Mouse (Mus musculus) T-helper 2 cell (primary cell): ENCODE measurements around the gene Rps29.

Source experiments
- in situ Hi-C: fragments of 300-600 bp; cut with MboI, MseI; formaldehyde crosslinking; loops from one replicate; pipeline ENCODE4 v1.15.1; 2025; ENCODE audit warnings: high pct_unique_total_duplicates

Rps29 gene

GRCm38 (mm10) chr12:69158765-69159577 is at the start of gene Rps29:
Gene Rps29 (minus strand): TSS chr12:69159186.
- in situ Hi-C loops = loop anchor here (25.0 kb wide), 1 partner anchor 1803 kb away; the partner anchor contains the start of gene Psma3

- in situ Hi-C loops = loop anchor here (5.0 kb wide), 1 partner anchor 89 kb away; the partner anchor contains the start of gene Klhdc2
These were observed 49.5 kb upstream of the Rps29 start for GRCm38 (mm10) chr12:69208520-69208919.

- in situ Hi-C loops = loop anchor here (5.0 kb wide), 1 partner anchor 89 kb away; the partner anchor contains the start of gene Klhdc2
These were observed 48.9 kb upstream of the Rps29 start for GRCm38 (mm10) chr12:69207926-69208325.

- in situ Hi-C loops = loop anchor here (5.0 kb wide), 1 partner anchor 90 kb away; the partner anchor contains the start of gene Klhdc2
These were observed 48.4 kb upstream of the Rps29 start for GRCm38 (mm10) chr12:69207396-69207795.

- in situ Hi-C loops = no loop called here
These were observed 45.3 kb upstream of the Rps29 start, which contains the start of gene Gm49384 for GRCm38 (mm10) chr12:69204052-69204833. Gene Gm49384 (minus strand): TSS chr12:69204267.

- in situ Hi-C loops = no loop called here
These were observed 40.0 kb upstream of the Rps29 start for GRCm38 (mm10) chr12:69198985-69199384.

GRCm38 (mm10) chr12:69198164-69198535 is 39.2 kb upstream of the Rps29 start, which contains the start of gene Dnaaf2:
Gene Dnaaf2 (minus strand): TSS chr12:69198429.
- in situ Hi-C loops = no loop called here

- in situ Hi-C loops = no loop called here
These were observed 38.6 kb upstream of the Rps29 start for GRCm38 (mm10) chr12:69197378-69198163.

GRCm38 (mm10) chr12:69196444-69197377 is 37.7 kb upstream of the Rps29 start, which contains the start of gene Gm49383:
Gene Gm49383 (minus strand): TSS chr12:69197104.
- in situ Hi-C loops = no loop called here

GRCm38 (mm10) chr12:69192637-69193036 is 33.7 kb upstream of the Rps29 start:
- in situ Hi-C loops = no loop called here

GRCm38 (mm10) chr12:69191396-69191795 is 32.4 kb upstream of the Rps29 start:
- in situ Hi-C loops = no loop called here

GRCm38 (mm10) chr12:69190522-69190921 is 31.5 kb upstream of the Rps29 start:
- in situ Hi-C loops = no loop called here

GRCm38 (mm10) chr12:69190074-69190473 is 31.1 kb upstream of the Rps29 start:
- in situ Hi-C loops = no loop called here

- in situ Hi-C loops = no loop called here
These were observed 28.0 kb upstream of the Rps29 start for GRCm38 (mm10) chr12:69186811-69187471.

- in situ Hi-C loops = no loop called here
These were observed 26.4 kb upstream of the Rps29 start for GRCm38 (mm10) chr12:69185371-69185770.

GRCm38 (mm10) chr12:69184342-69185295 is 25.6 kb upstream of the Rps29 start:
- in situ Hi-C loops = no loop called here

- in situ Hi-C loops = no loop called here
These were observed 24.8 kb upstream of the Rps29 start, which contains the start of the genes Rpl36al and Mgat2 for GRCm38 (mm10) chr12:69183583-69184308. Gene Rpl36al (minus strand): TSS chr12:69184083. Gene Mgat2 (plus strand): TSS chr12:69184157.

- in situ Hi-C loops = no loop called here
These were observed 22.8 kb upstream of the Rps29 start for GRCm38 (mm10) chr12:69181800-69182199.
